Mouse (Mus musculus): ENCODE measurements around the gene Fam178b. TPM values are rescaled to one million over a fixed set of nuclear protein-coding genes. Genes with fewer than 3 reads are reported as not detected.

Fam178b gene
- total RNA-seq, 2 experiments from 2014 or later = 3.6 TPM; not detected in 1

GRCm38 (mm10) chr1:36569694-36570276 is 113.2 kb downstream of the Fam178b start:
- no peak for ATAC-seq (replicated peaks; ENCODE audit: poor library complexity, severe bottlenecking)

- no peak for ATAC-seq (replicated peaks; ENCODE audit: poor library complexity, severe bottlenecking)
Measured at GRCm38 (mm10) chr1:36568776-36569175, 114.2 kb downstream of the Fam178b start.

GRCm38 (mm10) chr1:36567818-36568603 is 115.0 kb downstream of the Fam178b start:
- ATAC-seq (replicated peaks; ENCODE audit: poor library complexity, severe bottlenecking) = no peak

- ATAC-seq (replicated peaks; ENCODE audit: poor library complexity, severe bottlenecking) = peak; percentile 85
Measured at GRCm38 (mm10) chr1:36566425-36566824, 116.6 kb downstream of the Fam178b start.

GRCm38 (mm10) chr1:36564101-36564500 is 118.9 kb downstream of the Fam178b start:
- ATAC-seq (replicated peaks; ENCODE audit: poor library complexity, severe bottlenecking) = 0 out of 2 replicates have a peak, but pooled peaks have one; percentile 7

- no peak for ATAC-seq (replicated peaks; ENCODE audit: poor library complexity, severe bottlenecking)
Measured at GRCm38 (mm10) chr1:36563632-36564031, 119.4 kb downstream of the Fam178b start.

- ATAC-seq (replicated peaks; ENCODE audit: poor library complexity, severe bottlenecking) = no peak
Measured at GRCm38 (mm10) chr1:36563197-36563596, 119.8 kb downstream of the Fam178b start.

GRCm38 (mm10) chr1:36562388-36562787 is 120.6 kb downstream of the Fam178b start:
- ATAC-seq (replicated peaks; ENCODE audit: poor library complexity, severe bottlenecking) = no peak

GRCm38 (mm10) chr1:36560903-36561302 is 122.1 kb downstream of the Fam178b start:
- ATAC-seq (replicated peaks; ENCODE audit: poor library complexity, severe bottlenecking) = no peak

- no peak for ATAC-seq (replicated peaks; ENCODE audit: poor library complexity, severe bottlenecking)
Measured at GRCm38 (mm10) chr1:36559888-36560287, 123.1 kb downstream of the Fam178b start.

GRCm38 (mm10) chr1:36559256-36559655 is 123.7 kb downstream of the Fam178b start:
- ATAC-seq (replicated peaks; ENCODE audit: poor library complexity, severe bottlenecking) = no peak

GRCm38 (mm10) chr1:36558031-36558993 is 124.7 kb downstream of the Fam178b start, which contains the start of gene Sema4c:
Sema4c (minus strand) TSS chr1:36558349.
- ATAC-seq (replicated peaks; ENCODE audit: poor library complexity, severe bottlenecking) = peak; percentile 12

GRCm38 (mm10) chr1:36557457-36558011 is 125.4 kb downstream of the Fam178b start:
- ATAC-seq (replicated peaks; ENCODE audit: poor library complexity, severe bottlenecking) = peak; percentile 25

- peak; percentile 68 for ATAC-seq (replicated peaks; ENCODE audit: poor library complexity, severe bottlenecking)
Measured at GRCm38 (mm10) chr1:36556553-36557456, 126.2 kb downstream of the Fam178b start.

GRCm38 (mm10) chr1:36555798-36556395 is 127.1 kb downstream of the Fam178b start:
- no peak for ATAC-seq (replicated peaks; ENCODE audit: poor library complexity, severe bottlenecking)

GRCm38 (mm10) chr1:36554633-36555399 is 128.2 kb downstream of the Fam178b start:
- ATAC-seq (replicated peaks; ENCODE audit: poor library complexity, severe bottlenecking) = no peak

- no peak for ATAC-seq (replicated peaks; ENCODE audit: poor library complexity, severe bottlenecking)
Measured at GRCm38 (mm10) chr1:36552506-36552905, 130.5 kb downstream of the Fam178b start.

- no peak for ATAC-seq (replicated peaks; ENCODE audit: poor library complexity, severe bottlenecking)
Measured at GRCm38 (mm10) chr1:36551904-36552303, 131.1 kb downstream of the Fam178b start.

Measured in granulocyte monocyte progenitor cell, adult 5-6 weeks (primary cell).